ENCODE assay signal across 26 mouse cellular contexts in genomic region chr2:159997395-159997794, GRCm38 (mm10).
A peak's percentile ranks its signal among the peaks of the same experiment; 100 is the strongest.
DNase-seq lines count a peak whose midpoint lies in the region; ATAC-seq and TF ChIP-seq lines count a peak whose summit lies in the region.
"Had no signal": no experiment of that assay in that cellular context is flagged by ENCODE, and none has a peak within 500 bp of the region (broad histone marks: within the 10 kb centered on the region; RNA-seq: fewer than 3 reads in every experiment).

No protein-coding gene starts in this region.

- H3K9me3 ChIP-seq in stomach, embryonic 16.5 days (replicated peaks; ENCODE audit: control insufficient read depth, low read length) = no peaks in the 10 kb centered on the region
- H3K9me3 ChIP-seq in stomach, postnatal 0 days (ENCODE audit: control insufficient read depth, low read length) = no peaks in the 10 kb centered on the region
- no peaks in the 10 kb centered on the region for H3K9me3 ChIP-seq in limb, embryonic 12.5 days
- H3K9me3 ChIP-seq: forebrain, embryonic 12.5 days; heart, embryonic 12.5 days; hindbrain, embryonic 12.5 days; liver, embryonic 15.5 days; lung, embryonic 15.5 days; midbrain, embryonic 13.5 days; neural tube, embryonic 12.5 days had no signal

- H3K4me1 ChIP-seq in stomach, embryonic 16.5 days (ENCODE audit: control insufficient read depth, insufficient read depth, low read length) = 0 out of 2 replicates have a peak, but pooled peaks cover 3% of the 10 kb centered on the region
- no peaks in the 10 kb centered on the region for H3K4me1 ChIP-seq in stomach, postnatal 0 days (replicated peaks; ENCODE audit: control insufficient read depth, insufficient read depth)
- peaks cover 21% of the 10 kb centered on the region for H3K4me1 ChIP-seq in limb, embryonic 12.5 days (replicated peaks)
- H3K4me1 ChIP-seq: forebrain, embryonic 12.5 days; hindbrain, embryonic 12.5 days; liver, embryonic 15.5 days; lung, embryonic 15.5 days; megakaryocyte, embryonic 14.5 days; midbrain, embryonic 13.5 days; neural tube, embryonic 12.5 days had no signal

- H3K27me3 ChIP-seq in stomach, embryonic 16.5 days (ENCODE audit: control insufficient read depth, insufficient read depth, low read length) = no peaks in the 10 kb centered on the region
- H3K27me3 ChIP-seq in stomach, postnatal 0 days (ENCODE audit: control insufficient read depth, insufficient read depth, low read length) = no peaks in the 10 kb centered on the region
- H3K27me3 ChIP-seq in limb, embryonic 12.5 days = peaks cover 36% of the 10 kb centered on the region
- H3K27me3 ChIP-seq: heart, embryonic 12.5 days; hindbrain, embryonic 12.5 days; liver, embryonic 15.5 days; lung, embryonic 15.5 days; megakaryocyte, embryonic 14.5 days; midbrain, embryonic 13.5 days had no signal

- H3K4me2 ChIP-seq in stomach, embryonic 16.5 days (ENCODE audit: low read depth, low read length) = no peak overlapping the region
- no peak overlapping the region for H3K4me2 ChIP-seq in stomach, postnatal 0 days (replicated peaks; ENCODE audit: low read depth)
- no peak overlapping the region for H3K4me2 ChIP-seq in limb, embryonic 12.5 days
- H3K4me2 ChIP-seq: forebrain, embryonic 12.5 days; heart, embryonic 12.5 days; hindbrain, embryonic 12.5 days; liver, embryonic 15.5 days; lung, embryonic 15.5 days; midbrain, embryonic 13.5 days; neural tube, embryonic 12.5 days had no signal

- TF ChIP-seq EP300 in stomach, postnatal 0 days (optimal IDR thresholded peaks at IDR 0.05) = no peak

- no peak for TF ChIP-seq CTCF in stomach, postnatal 0 days (IDR thresholded peaks at IDR 0.05; ENCODE audit: low read depth)

- no peaks in the 10 kb centered on the region for H3K36me3 ChIP-seq in stomach, embryonic 16.5 days (ENCODE audit: control insufficient read depth, insufficient read depth, low read length)
- no peaks in the 10 kb centered on the region for H3K36me3 ChIP-seq in stomach, postnatal 0 days (ENCODE audit: control insufficient read depth, insufficient read depth, low read length)
- H3K36me3 ChIP-seq in limb, embryonic 12.5 days = no peaks in the 10 kb centered on the region
- H3K36me3 ChIP-seq: forebrain, embryonic 12.5 days; heart, embryonic 12.5 days; hindbrain, embryonic 12.5 days; liver, embryonic 15.5 days; lung, embryonic 15.5 days; midbrain, embryonic 13.5 days; neural tube, embryonic 12.5 days had no signal

- no peak overlapping the region for H3K9ac ChIP-seq in stomach, embryonic 16.5 days (ENCODE audit: low read length)
- H3K9ac ChIP-seq in stomach, postnatal 0 days (ENCODE audit: low read length) = no peak overlapping the region
- no peak overlapping the region for H3K9ac ChIP-seq in limb, embryonic 12.5 days (replicated peaks)
- H3K9ac ChIP-seq: forebrain, embryonic 12.5 days; heart, embryonic 12.5 days; hindbrain, embryonic 12.5 days; liver, embryonic 15.5 days; lung, embryonic 15.5 days; midbrain, embryonic 13.5 days; neural tube, embryonic 12.5 days had no signal

- WGBS in stomach, embryonic 16.5 days = 61% methylated on average over 9 of the region's 9 CpGs
- 63% methylated on average over 9 of the region's 9 CpGs for WGBS in stomach, postnatal 0 days
- WGBS in limb, embryonic 12.5 days = 50% methylated on average over 9 of the region's 9 CpGs

- peak; percentile 27 for DNase-seq in gastrocnemius, adult 18-20 months (ENCODE audit: low spot score)
- no peak for DNase-seq in gastrocnemius, postnatal 4 days (ENCODE audit: low spot score in 2 of 2)
- DNase-seq in stomach, postnatal 0 days (ENCODE audit: low spot score) = no peak
- DNase-seq in fibroblast of lung, adult 2 months (ENCODE audit: low read depth) = peak; percentile 39
- no peak for DNase-seq in neural tube, embryonic 10.5 days (ENCODE audit: extremely low spot score, low spot score)
- DNase-seq in testis, postnatal 14 days (ENCODE audit: low spot score) = no peak
- DNase-seq: adrenal gland, postnatal 25 days; cerebellum, adult 9-11 months; heart, postnatal 10 days; kidney, adult 11 months; kidney, postnatal 14 days; lung, postnatal 36 days; right cerebral cortex, postnatal 14 days; spleen, adult 18-20 months; thymus, postnatal 36 days had no signal

- H3K27ac ChIP-seq in stomach, embryonic 16.5 days (ENCODE audit: low read length) = no peak overlapping the region
- no peak overlapping the region for H3K27ac ChIP-seq in stomach, postnatal 0 days (replicated peaks)
- 0 out of 2 replicates have a peak overlapping the region, but pooled peaks have one; percentile 41 for H3K27ac ChIP-seq in limb, embryonic 12.5 days
- H3K27ac ChIP-seq: forebrain, embryonic 12.5 days; hindbrain, embryonic 12.5 days; liver, embryonic 15.5 days; lung, embryonic 15.5 days; midbrain, embryonic 13.5 days; neural tube, embryonic 12.5 days had no signal

- peak; percentile 50; the same call in 1 of the 2 replicates for ATAC-seq in stomach, embryonic 16.5 days (ENCODE audit: insufficient read depth, low FRiP score)
- no peak for ATAC-seq in stomach, postnatal 0 days (ENCODE audit: low FRiP score, low TSS enrichment)
- ATAC-seq in limb, embryonic 12.5 days (ENCODE audit: insufficient number of reproducible peaks, insufficient read depth, low FRiP score, low TSS enrichment, low read depth) = no peak
- ATAC-seq: CD4-positive, CD25-positive, alpha-beta regulatory T cell, adult 4 months; midbrain, embryonic 13.5 days had no signal

- no peak overlapping the region for H3K4me3 ChIP-seq in stomach, embryonic 16.5 days (replicated peaks; ENCODE audit: low read length)
- H3K4me3 ChIP-seq in stomach, postnatal 0 days (ENCODE audit: low read depth, low read length) = no peak overlapping the region
- H3K4me3 ChIP-seq in limb, embryonic 12.5 days (replicated peaks) = no peak overlapping the region
- H3K4me3 ChIP-seq: forebrain, embryonic 12.5 days; heart, embryonic 12.5 days; hindbrain, embryonic 12.5 days; liver, embryonic 15.5 days; lung, embryonic 15.5 days; megakaryocyte, embryonic 14.5 days; midbrain, embryonic 13.5 days; neural tube, embryonic 12.5 days had no signal

Comparison
In these comparisons a context has a peak if more than half of its experiments do, and no peak if none do; other contexts are left out.
1. DNase-seq: peak in gastrocnemius, adult 18-20 months (single experiment) and fibroblast of lung, adult 2 months (single experiment); none in gastrocnemius, postnatal 4 days (0 of 2), stomach, postnatal 0 days (single experiment), neural tube, embryonic 10.5 days (single experiment) and testis, postnatal 14 days (single experiment).